Mouse (Mus musculus) spleen, adult 12 weeks (tissue): ENCODE results near the gene B3galt4.

Experiments
- DNase-seq: peaks from one replicate; pipeline ENCODE4 v3.0.0; 2022; ENCODE audit warnings: low spot score

Gene B3galt4

DNA sequence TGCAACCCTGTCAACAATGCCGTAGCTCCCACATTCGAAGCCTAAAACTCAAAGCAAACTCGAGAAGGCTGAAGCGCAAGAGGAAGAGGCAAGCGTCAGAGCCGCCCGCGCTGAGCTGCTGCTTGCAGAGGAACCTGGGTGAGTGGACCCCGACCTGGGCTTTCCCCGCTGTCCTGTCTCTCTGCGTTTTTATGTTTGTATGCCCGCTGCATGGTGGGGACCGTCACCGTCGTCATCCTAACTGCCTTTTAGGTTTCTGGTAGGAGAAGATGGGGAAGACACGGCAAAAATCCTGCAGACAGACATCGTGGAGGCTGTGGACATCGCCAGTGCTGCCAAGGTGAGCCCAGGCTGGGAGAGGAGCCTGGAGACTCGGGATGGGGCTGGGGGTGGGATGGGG, 9.9 kb downstream of the B3galt4 start:
- no peak for DNase-seq

DNA sequence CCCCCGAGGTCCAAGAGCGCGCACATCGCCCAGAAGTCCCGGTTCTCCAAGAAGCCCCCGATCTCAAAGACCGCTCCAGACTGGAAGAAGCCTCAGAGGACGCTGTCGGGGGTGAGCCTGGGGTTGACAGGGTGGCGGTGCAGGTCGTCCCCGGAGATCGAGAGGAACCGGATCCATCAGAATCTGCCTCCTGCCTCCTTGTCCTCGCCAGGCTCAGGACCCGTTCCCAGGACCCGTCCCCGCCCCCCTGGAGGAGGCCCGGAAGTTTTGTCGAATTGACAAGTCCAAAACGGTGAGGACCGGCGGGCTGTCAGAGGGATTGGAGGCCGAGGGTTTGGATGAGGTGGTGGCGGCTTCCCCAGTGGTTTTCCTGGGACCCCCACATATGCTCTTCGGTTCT, 10.3 kb downstream of the B3galt4 start:
- DNase-seq, result no peak

DNA sequence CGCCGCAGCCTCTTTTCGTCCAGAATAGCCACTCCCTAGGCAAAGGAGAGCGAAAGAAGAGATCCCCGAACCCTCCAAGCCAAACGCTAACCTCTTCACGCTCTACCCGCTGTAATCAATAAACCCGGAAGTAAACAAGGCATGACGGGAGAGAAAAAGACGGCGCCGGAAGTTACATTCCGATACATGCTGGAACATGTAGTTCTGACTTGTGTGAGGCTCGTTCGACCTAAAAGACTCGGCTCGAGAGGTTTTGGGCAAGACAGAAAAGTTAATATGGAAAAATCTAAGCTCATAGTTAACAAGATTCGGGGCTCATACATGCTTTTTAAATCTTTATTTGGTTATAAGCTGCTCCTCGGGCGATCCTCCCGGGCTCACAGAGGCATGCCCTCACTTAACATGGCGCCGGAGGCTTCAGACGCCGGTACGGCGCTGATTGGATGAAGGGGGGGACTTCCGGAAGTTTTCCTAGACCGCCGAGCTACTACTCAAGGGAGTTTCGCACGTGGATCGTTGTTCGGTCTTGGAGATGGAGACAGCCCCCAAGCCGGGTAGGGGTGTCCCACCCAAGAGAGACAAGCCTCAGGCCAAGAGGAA, 11.0 kb downstream of the B3galt4 start, which contains the start of the genes Pfdn6 and Wdr46:
Gene Pfdn6, minus strand, starts transcription at position 138 of the 600 bp plus-strand sequence.
Gene Wdr46, plus strand, starts transcription at position 455 of the 600 bp plus-strand sequence.
- peak; percentile 85 for DNase-seq

DNA sequence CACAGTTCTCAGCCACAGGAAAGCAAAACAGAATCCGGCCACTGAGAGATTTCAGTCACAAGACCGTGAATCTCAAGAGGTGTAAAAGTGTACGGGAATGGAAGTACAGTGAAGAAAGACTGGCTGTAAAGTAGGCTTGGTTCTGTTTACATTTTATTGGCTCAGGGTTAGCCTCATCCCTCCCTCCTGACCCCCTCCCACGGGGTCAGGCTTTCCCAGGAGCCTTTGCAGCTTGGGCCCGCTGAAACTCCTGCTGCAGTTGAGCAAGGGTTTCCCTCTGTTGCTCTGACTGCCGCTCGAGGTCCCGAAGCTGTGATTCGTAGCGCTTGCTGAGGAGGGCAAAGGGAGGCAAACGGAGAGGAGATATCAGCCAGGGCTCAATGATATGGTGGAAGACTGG, 12.5 kb downstream of the B3galt4 start:
- DNase-seq, result no peak

DNA sequence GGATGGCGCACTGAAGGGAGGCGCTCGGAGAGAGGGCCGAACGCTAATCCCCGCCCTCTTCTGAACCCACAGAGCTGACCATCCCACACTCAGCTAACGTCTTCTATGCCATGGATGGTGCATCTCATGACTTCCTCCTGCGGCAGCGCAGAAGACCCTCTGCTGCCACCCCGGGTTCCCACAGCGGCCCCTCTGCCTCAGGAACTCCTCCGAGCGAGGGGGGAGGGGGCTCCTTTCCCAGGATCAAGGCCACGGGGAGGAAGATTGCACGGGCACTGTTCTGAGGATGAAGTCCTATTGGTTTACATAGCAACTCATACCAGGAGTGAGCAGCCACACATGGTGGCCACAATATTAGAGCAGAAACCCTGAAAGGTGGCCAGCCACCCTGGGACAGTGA, 14.3 kb downstream of the B3galt4 start:
- DNase-seq, result no peak

DNA sequence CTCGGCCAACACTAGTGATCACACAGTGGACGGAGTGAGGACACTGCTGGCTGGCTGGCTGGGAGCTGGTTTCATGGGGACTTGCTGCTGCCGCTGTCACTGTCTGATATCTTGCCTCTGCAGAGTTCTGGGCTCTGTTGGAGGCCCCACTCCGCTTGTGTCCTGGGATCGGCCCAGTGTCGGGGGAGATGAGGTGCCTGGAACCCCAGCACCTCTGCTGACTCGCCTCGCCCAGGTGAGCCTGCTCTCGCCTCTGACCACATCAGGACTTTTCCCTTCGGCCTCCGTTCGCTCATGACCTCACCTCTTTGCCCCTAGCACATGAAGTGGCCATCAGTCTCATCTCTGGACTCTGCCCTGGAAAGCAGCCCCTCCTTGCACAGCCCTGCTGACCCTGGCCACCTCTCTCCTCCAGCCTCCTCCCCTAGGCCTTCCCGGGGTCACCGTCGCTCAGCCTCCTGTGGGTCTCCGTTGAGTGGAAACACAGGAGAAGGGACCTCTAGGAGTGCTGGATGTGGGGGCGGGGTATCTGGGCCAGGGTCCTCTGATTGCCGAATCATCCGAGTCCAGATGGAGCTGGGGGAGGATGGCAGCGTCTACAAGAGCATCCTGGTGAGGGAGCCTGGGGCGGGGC, 15.7 kb downstream of the B3galt4 start:
- DNase-seq, result no peak

DNA sequence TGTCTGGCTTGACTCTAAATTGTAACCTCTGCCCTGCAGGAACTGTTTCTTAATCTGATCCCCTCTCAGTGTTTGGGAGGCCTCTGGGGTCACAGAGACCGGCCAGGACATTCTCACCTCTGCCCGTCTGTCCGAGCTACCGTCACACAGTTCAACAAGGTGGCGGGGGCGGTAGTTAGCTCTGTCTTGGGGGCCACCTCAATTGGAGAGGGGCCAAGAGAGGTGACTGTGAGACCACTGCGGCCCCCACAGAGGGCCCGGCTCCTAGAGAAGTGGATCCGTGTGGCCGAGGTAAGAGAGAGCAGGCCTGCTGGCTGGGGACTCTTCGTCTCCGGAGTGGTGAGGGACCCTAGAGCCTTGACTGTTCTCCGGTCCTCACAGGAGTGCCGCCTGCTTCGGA, 18.3 kb downstream of the B3galt4 start:
- no peak for DNase-seq

DNA sequence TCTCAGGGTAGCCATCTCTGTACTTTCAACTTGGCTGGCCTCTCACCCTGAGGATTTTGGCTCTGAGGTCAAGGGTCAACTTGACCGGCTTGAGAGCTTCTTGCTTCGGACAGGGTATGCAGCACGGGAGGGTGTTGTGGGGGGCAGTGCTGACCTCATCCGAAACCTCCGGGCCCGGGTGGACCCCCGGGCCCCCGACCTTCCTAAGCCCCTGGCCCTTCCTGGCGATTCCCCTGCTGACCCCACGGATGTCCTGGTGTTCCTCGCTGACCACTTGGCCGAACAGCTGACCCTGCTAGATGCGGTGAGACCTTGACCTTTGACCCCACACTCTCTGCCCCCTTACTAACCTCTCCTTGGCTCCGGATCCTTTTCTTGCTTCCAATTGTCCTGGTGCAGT, 18.8 kb downstream of the B3galt4 start:
- DNase-seq, result no peak

DNA sequence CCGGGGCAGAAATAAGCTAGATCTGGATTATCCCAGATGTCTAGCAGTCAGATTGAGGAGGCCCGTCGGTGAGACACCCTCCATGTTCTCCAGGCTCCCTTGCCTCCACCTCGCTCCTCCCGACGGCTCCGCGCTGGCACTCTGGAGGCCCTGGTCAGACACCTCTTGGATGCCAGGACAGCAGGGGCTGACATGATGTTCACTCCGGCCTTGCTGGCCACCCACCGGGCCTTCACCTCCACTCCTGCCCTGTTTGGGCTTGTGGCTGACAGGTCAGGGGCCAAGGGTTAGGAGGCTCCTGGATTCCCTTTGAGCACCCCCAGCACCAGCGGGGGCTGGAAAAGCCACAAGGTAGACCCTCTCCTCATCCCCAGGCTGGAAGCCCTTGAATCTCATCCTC, 19.3 kb downstream of the B3galt4 start:
- no peak for DNase-seq

DNA sequence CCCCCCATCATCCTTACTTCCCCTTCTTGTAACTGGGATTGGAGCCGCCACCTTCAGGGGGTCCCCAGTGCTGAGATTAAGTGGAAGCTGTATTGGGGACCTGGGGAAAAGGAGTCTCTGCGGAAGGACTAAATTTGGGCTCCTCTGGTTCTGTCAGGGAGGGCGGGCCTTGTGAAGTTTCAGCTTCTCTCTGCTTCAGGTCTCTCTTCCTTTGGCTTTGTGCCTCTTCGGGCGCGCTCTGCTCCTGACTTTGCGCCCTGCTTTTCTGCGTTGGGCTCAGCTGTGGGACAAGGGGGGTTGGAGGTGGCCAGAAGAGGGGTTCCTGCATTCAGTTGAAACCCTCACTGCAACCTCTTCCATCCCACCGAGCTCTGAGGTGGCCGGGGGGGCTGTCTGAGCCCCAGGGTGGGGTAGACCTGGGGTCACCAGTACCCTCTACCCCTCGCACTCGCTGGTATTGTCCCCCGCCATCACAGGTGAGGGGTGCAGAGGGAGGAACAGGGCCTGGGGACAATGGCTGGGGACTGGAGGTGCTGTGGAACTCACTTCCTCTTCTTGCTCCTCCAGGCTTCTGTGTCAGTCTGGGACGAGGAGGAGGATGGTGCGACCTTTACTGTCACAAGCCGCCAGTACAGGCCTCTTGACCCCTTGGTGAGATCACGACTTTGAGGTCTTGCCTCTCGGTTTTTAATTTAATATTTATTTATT, 20.0 kb downstream of the B3galt4 start:
- DNase-seq, result no peak

DNA sequence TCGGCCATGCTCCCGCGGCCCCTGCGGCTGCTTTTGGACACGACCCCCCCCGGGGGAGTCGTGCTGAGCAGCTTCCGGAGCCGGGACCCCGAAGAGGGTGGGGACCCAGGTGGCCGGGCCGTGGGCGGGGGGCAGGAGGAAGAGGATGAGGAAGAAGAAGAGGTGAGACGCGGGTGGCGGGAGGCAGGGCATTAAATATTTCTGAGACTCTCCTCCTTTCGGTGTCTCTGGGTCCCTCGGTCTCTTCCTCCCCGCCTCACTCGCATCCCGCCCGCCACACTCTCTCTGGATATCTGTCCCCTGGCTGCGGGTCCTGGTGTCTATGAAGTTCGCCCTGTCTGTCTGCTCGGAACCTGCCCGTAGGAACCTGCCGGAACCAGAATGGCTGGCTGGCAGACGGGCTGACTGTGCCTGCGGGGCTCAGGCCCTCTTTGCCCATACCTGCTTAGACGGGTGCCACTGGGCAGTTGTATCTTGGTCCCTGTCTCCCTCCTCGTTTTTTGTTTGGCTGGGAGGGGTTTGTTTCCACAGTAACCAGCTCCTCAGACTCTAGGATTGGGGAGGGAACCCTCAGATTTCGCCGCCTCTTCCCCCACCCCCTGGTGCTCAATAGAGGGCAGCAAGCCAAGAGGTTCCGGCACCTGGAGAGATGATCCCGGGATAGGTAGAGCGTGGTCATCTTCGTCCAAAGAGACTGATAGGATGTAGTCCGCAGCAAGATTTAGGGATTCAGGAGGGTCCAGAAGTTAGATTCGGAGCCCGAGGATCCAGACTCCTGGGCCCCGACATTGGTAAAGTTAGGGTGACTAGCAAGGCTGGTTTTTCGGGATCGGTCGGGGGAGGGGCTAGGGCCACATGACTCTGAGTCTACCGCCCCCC, 20.8 kb downstream of the B3galt4 start:
- no peak for DNase-seq

DNA sequence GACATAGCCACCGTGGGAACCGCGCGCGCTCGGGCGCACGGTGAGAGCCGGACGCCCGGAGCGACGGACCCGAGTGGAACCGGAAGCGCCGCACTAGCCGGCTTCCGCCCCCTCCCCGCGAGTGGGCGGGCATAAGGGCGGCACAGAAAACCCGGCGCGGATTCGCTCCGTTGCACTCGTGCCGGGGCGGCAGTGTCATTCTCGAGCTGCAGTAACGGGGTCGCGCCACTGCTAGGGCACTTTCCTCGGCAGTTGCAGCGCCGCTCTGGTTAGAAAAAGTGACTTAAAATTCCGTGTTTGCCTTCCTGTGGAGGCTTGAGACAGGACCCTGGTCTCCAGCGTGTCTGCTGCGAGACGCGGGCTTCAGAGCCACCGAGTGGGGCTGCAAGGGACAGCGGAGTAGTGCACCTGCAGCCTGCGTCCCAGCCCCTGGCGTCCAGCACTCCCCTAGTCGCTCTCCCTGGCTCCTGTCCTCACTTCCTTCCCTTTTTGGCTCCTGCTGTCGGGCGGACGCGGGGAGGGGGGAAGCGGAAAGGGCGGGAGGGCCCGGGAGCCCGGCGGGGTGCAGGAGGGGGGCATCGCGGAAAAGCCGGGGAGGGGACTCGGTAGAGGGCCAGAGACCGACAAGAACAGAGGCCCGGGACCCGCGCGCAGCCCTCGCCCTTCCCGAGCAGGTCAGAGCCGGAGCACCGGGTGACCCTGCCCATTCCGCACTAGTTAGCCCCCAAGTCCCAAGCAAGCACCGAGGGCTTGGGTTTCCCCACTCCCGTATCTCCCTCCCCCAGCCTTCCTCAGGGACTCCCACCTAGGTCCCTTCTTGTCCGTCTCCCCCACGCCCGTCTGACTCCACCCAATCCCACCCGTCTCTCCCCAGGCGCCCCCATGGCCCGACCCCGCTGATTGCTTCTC, 21.7 kb downstream of the B3galt4 start, which contains the start of gene Rgl2:
Gene Rgl2, plus strand, starts transcription at position 173 of the 909 bp plus-strand sequence.
- DNase-seq, result peak; percentile 95

DNA sequence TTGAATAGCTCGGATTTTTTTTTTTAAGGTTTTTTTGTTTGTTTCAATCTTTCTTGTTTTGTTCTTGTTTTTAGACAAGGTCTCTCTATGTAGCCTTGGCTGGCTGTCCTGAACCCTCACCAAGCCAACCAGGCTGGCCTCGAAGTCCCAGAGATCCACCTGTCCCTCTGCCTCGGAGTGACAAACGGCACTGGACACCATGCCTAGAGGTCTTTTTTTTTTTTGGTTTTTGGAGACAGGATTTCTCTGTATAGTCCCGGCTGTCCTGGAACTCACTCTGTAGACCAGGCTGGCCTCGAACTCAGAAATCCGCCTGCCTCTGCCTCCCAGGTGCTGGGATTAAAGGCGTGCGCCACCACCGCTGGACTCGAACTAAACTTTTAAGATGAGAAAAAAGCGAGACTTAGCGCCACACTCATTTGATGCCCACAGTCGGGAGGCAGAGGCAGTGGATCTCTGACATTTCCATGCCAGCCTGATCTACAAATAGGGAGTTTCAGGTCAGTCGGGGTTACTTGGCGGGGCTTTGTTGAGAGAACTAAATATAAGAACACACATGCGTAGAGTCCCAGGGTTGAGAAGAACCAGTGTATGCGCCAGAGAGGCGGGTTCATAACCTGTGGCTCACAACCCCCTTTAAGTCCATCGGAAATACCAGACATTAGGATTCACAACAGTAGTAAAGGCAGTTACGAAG, 22.9 kb downstream of the B3galt4 start:
- DNase-seq, result no peak

DNA sequence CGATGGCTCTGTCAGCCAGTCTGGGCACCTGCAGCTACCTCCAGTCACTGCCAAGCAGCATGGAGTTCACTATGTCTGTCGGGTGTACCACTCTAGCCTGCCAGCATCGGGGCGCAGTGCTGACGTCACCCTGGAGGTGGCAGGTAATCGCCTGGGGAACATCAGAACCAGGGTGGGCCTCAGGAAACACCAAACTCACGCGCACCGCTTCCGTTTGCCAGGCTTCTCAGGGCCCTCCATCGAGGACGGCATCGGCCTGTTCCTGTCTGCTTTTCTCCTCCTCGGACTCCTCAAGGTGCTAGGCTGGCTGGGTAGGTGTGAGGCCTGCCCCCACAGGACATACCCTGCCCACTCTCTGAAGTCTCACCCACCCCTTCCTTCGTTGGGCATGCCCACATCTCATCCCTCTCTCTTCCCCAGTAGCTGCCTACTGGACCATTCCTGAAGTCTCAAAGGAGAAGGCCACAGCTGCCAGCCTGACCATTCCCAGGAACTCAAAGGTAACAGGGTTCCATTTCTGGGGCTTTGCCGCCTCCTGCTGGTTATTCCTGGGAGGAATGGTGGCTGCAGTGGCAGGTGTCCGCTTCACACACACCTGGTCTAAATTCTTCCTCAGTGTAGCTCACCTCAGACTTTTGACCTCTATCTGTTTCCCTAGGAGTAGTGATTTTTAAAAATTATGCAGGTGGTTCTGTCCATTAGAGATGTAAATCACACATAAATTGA, 24.9 kb downstream of the B3galt4 start:
- DNase-seq, result no peak

DNA sequence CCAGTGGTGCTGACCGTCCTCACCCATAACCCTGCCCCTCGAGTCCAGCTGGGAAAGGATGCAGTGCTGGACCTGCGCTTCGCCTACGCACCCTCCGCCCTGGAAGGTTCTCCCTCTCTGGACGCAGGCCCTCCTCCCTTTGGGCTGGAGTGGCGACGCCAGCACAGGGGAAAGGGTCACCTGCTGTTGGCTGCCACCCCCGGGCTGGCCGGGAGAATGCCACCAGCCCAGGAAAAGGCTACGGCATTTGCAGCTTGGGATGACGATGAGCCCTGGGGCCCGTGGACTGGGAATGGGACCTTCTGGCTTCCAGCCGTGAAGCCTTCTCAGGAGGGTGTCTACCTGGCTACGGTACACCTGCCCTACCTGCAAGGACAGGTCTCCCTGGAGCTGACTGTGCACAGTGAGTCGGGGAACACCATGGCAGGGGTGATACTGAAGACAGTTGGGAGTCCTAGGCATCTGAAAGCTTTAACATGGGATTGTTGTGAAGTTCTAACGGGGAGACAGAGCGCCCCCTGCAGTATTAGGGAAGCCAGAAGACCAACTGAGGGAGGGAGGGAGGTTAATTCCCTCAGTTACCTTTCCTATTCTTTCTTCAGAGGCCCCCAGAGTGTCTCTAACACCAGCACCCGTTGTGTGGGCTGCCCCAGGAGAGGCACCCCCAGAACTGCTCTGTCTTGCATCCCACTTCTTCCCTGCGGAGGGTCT, 25.7 kb downstream of the B3galt4 start:
- no peak for DNase-seq

DNA sequence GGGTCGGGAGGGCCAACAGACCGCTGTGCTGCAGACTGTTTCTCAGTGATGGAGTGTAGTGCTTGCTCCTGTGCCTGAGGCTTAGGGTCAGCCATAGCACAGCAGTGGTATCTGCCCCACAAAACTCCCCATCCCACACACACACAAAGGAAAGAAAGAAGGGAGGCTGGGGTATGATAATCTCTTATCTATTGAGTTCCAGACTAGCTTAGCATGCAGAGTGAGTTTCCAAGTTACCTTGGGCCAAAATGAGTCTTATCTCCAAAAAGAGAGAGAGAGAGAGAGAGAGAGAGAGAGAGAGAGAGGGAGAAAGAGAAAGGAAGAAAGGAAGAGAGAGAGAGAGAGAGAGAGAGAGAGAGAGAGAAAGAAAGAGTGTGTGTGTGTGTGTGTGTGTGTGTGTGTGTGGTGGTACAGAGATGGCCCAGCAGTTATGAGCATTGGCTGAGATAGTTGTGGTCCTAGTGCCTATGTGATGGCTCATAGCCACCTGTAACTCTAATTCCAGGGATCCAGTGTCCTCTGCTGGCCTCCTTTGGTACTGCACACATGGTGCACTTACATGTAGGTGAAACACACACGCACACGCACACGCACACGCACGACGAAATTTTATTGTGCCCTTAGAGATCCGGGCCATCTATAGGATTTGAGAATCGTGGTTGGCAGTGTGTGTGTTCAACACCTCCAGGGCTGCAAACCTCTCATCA, 26.6 kb downstream of the B3galt4 start:
- peak; percentile 48 for DNase-seq

DNA sequence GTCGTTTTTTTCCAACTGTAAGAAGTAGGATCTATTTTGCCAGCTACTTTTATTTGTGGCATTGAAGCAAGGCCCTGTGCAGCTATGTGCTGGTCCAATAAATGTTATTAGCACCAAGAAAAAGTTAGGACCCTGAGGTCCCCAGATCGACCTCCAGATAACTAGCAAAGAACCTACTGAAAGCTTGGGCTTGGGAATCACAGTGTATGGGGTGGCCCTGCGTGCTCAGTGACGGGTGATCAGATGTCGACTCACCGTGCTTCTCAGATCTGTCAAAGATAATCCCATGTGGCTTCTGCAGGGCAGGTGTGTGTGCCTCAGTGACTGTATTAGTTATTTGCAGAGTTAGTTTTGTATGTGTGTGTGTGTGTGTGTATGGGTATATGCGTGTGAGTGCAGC, 29.9 kb downstream of the B3galt4 start:
- DNase-seq, result no peak

DNA sequence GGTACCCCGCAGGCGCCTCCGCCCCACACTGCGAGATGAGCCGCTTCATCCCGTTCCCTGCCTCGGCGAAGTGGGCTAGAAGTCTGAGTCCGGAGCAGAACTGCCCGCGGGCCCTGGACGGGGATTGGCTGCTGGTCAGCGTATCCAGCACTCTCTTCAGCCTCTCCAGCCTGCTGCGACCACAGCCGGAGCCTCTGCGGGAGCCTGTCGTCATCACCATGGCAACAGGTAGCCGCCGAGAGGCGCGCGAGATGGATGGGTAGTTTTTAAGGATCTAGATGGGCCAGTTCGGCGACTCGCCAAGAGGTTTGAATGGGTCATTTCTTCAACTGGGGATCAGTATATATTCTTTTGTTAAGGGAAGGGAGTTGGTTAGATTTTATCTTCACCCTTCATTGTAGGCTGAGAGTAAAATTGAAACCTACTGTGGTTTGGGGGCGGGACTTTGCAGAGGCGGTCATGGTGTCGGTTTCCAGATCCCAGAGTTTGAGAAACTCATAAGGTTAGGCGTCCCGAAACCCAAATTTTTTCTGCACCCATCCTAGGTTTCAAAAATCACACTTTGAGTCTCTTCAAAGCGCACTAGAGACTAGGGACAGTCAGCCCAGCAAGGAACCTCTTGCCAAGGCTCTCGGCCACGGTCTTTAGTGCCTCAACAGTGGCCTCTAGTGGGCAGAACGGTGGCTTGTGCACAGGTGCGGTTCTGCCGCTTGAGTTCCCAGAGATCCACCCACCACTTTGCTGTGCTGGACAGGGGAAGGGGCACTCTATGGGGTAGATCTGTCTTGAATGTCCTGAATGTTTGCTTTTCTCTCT, 30.8 kb downstream of the B3galt4 start:
- peak; percentile 84 for DNase-seq
